Mouse (Mus musculus) lung, adult 18-20 months (tissue): Measurements from ENCODE around the gene Supt6.

Experiments used
- DNase-seq, 2 experiments: peaks; one replicate each; pipeline ENCODE4 v3.0.0; 2022; ENCODE audit warnings: mixed read lengths in 2 of 2

Gene Supt6

DNA sequence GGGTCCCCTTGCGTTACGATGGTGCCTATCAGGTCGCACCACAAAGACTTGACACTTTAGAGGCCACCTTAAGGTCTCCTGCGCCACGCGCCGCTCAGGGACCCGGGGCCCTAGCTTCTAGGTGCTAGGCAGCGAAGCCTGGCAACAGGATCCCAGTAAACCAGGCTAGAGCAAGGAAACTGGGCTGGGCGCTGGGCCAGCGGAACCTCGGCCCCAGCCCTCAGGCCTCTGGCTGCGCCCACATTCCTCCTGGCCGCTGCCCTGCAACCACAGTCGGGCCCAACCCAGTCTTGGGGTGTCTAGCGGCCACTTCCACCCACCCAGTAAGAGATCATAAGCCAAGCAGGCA is 80.1 kb downstream of the Supt6 start:
- DNase-seq: peak; percentile 80 to 88

DNA sequence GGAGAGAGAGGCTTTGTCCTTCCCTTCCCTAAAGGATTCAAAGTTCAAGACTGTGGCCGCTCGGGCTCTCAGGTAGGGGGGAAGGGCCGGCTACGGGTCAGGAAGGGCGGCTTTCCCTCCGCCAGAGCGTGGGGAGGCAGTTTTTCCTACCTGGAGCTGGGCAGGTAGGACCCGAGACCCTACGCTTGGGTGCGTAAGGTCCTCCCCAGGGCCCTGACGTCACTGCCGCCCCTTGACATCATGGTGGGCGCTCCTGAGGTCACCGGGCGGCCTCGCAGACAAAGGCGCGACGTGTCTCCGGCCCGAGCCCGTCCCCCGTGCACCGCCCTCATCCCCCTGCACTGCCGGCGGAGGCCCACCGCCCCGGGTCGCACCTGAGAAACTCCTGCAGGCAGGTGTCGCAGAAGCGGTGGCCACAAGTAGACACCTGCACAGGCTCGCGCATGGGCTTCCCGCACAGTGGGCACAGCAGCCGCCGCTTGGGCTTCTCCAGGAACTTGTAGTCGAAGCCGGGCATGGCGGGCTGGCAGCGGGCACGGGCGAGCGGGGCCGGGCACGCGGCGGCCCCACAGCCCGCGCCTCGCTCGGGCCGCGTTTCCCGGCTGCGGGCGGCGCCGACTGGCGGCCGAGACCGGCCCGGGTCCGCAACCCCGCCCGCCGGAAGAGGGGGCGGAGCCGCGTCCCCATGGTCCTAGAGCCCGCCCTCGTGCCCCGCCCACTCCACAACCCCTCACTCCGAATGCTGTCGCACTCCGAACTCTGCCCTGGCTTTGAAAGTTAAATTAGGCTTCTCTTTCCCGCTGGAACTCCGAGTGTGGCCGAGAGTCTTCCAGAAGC is 80.6 kb downstream of the Supt6 start, which contains the start of gene Traf4:
Gene Traf4 (minus strand): TSS at position 666 of the 837 bp plus-strand sequence.
- peak; percentile 82 to 84 for DNase-seq

DNA sequence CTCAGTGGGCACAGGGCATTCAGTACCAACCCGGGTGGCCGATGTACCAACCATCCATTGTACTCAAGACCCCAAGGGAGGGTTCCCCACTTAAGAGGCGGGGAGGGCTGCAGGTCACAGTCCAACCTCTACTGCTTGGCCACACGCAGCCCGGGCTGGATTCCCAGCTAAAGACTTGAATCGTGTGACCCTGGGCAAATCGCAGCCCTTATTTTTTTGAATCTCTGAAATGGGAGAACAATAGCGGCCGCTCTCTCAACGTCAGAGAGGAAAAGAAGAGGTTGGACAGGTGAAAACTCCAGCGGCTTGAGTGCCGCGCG is 81.2 kb downstream of the Supt6 start:
- DNase-seq: no peak

DNA sequence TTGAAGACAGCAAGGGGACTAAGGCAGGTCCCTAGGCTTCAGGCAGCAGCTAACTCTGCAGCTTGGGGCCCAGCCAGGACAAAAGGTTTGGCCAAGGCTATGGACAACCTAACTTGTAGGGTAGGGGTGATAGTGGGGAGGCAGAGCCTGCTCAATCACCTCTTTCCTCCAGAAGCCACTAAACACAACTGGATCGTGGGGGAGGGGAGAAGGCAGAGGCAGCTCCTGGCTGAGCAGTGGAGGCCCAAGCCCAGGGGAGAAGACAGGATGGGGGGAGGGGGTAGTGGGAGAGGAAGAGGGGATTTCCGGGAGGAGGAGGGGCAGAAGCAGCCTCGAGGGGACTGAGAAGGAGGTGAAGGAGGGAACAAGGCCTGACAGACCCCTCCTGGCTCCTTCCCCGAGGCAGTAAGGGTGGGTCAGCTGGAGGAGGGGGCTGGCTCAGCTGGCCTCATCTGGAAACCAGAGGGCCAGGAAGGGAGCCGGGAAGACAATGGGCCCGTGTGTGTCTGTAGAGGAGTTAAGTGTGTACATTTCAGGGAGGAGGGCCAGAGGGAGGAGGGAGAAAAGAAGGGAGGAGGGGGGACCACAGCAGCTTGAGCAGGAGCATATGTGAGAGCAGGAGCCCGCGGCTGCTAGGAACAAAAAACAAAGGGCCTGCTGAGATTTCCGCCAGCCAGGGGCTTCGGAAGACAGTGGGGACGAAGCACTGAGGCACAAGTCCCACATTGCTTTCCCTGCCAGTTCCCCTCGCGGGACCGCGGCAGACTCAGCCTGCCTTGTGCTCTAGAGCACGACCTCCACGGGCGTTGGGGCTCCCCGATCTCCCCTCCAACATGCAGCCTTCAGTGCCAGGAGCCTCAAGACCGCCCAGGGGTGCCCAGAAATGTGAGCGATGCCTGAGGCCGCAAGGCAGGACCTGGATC is 81.8 kb downstream of the Supt6 start:
- DNase-seq: peak; percentile 51 to 52

DNA sequence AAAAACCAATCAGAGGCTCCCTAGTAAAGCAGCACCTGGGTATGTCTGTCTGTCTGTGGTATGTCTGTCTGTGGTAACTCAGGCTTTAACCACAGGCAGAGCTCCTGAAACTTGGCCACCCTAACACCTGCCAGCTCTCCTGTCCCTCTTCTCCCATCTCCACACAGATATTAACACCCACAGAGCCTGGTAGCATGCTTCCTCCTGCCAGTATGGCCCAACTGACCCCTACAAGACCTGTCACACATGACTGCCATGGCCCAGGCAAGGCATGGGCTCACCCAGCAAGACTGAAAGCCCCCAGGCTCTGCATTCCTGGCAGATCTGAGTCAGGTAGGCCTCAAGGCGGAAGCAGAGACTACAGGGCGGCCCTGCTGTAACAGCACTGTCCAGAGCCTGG is 82.7 kb downstream of the Supt6 start:
- DNase-seq: no peak

DNA sequence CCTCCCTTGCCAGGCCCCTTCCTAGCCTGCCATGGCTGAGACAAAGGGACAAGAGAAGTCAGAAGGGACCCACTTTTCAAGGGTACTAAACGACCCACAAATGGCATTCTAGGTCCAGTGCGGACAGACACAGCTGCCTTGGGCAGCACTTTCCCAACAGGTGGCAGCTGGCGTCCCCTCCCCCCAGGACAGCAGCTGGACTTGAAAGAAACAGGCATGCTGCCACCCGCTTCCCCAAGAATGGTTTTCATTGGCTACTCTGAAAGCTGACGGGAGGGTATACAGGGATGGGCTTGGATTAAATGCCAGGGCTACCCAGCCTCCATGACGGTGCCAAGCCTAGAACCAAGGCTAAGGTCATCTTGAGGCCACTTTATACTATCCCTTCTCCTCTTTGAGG is 83.3 kb downstream of the Supt6 start:
- DNase-seq: peak in 1 of 2 experiments; percentile 52

DNA sequence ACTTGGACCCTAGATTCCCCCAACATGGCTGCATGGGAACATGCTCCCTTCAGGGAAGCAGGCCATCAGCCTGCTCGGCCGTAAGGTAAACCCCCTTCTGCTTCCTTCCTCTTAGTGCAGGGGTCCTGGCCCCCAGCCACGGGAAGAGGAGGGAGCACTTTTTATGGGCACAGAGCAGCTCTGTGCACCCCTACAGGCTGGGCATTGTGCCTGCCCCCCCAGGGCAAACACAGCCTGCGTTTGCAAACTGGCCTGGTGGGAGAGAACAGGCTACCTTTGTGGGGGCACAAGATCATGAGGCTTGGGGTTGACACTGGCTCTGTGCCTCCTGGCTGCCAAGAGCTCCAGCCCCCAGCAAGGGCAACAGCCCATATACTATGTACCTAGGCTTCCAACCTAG is 83.8 kb downstream of the Supt6 start:
- no peak for DNase-seq

DNA sequence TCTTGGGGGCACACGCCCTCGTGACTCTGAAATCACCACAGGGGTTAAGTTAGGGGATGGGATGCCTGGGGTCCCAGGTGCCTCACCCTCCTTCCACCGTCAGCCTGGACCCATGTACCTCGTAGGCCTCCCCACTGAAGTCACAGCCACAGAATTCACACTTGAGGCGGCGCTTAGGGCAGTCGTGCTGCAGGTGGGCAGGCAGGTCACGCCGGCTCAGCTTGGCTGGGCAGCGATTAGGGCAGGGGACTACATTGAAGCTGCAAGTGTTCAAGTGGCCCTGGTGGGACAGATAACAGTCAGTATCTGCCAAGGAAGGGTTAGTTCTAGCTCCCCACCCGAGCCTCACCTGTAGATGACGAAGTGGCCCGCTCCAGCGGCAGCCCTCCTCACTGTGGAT is 84.6 kb downstream of the Supt6 start:
- DNase-seq: no peak

DNA sequence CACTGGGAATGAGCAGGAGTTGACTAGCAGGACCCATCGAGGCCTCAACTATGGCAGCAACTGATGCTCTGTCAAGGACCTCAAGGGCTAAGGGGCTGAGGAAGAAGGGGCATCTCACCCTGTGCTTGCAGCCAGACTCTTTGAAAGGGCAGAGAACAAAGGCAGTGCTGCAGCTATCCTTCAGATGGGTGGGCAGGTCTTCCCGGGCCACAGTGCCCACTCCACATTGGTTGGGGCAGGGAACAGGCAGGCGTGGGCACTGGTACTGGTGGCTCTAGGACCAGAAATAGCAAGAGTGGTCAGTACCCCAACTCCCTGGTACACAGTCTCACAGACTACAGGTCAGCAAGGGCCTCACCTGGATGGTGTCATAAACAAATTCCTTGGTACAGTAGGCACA is 85.1 kb downstream of the Supt6 start:
- no peak for DNase-seq

DNA sequence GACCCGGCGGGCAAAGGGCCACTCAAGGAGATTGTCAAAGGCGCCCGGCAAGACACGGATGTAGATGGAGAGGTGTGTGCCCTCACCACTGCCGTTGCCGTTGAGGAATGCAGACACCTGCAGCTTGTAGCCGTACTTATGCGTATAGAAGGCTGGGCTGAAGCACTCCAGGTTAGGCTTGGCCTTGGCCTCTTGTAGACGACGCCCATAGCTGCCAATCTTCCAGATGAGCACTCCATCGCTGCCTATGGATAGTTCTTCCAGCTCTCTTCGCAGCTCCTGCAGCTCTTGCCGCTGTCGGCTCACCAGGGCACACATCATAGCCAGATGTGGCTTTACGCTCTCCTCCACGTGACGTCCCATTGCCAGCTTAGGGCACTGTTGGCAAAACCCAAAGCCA is 85.6 kb downstream of the Supt6 start:
- DNase-seq: no peak

DNA sequence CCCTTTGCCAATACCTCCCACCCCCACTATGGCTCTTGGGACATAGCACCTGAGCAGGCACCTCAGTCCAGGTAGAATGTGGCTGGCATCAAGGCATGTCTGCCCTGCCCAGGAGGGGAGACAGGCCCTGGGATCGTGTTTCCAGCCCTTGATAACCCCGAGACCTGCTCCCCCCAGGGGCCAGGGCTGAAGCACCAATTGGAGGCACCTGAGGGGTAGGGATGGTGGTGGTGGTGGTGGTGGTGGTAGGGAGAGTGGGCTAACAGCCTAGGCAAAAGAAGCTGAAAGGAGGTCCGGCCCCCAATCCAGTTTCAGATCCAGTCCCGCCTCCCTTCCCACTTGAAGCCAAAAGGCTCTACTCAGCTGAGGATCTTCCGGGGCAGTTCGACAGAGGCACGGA is 86.2 kb downstream of the Supt6 start:
- DNase-seq: no peak

DNA sequence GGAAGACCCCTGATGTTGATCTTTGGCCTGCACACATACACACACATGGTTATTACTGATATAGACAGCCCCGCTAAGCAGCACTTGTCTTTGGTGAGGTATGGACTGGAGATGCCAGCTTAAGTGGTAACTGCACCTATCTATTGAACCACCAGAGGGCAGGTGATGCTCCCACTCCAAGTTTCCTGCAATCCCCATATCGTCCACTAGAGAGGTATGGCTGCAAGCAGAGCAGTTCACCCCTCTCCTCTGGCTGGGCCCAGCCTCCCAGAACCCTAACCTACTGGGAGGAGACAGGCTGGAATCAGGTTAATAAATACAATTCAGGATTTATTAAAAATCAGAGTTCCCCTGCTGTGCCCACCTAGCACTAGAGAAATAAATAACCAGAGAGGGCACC is 86.7 kb downstream of the Supt6 start:
- DNase-seq: peak; percentile 77 to 86
